Mouse (Mus musculus) CD8-positive naive resting alpha-beta T cell, adult 2 months (primary cell): ENCODE data around the gene Ell.

Experiments
- DNase-seq, 2 experiments: peaks; one replicate each; pipeline ENCODE4 v3.0.0; 2022; ENCODE audit warnings: low read depth in 2 of 2, low spot score in 2 of 2

Gene Ell

GRCm38 (mm10) chr8:70596775-70597416, 57.6 kb downstream of the Ell start:
- peak in 1 of 2 experiments; percentile 51 for DNase-seq

GRCm38 (mm10) chr8:70597417-70598272, 58.4 kb downstream of the Ell start:
- no peak for DNase-seq

GRCm38 (mm10) chr8:70598283-70598682, 59.0 kb downstream of the Ell start:
- no peak for DNase-seq

GRCm38 (mm10) chr8:70598722-70599121, 59.5 kb downstream of the Ell start:
- no peak for DNase-seq

GRCm38 (mm10) chr8:70599507-70600290, 60.4 kb downstream of the Ell start:
- DNase-seq = no peak

GRCm38 (mm10) chr8:70600473-70601270, 61.4 kb downstream of the Ell start:
- DNase-seq = no peak

GRCm38 (mm10) chr8:70601271-70601649, 62.0 kb downstream of the Ell start:
- DNase-seq = no peak

- no peak for DNase-seq
These were observed 63.0 kb downstream of the Ell start for GRCm38 (mm10) chr8:70602139-70602811.

GRCm38 (mm10) chr8:70604558-70604957, 65.3 kb downstream of the Ell start:
- no peak for DNase-seq

- no peak for DNase-seq
These were observed 66.9 kb downstream of the Ell start for GRCm38 (mm10) chr8:70605871-70606779.

GRCm38 (mm10) chr8:70606780-70607602, 67.7 kb downstream of the Ell start:
- DNase-seq = no peak

- no peak for DNase-seq
These were observed 68.3 kb downstream of the Ell start for GRCm38 (mm10) chr8:70607603-70607897.

GRCm38 (mm10) chr8:70607898-70608748, 68.9 kb downstream of the Ell start:
- peak in 1 of 2 experiments; percentile 33 for DNase-seq

- DNase-seq = no peak
These were observed 69.6 kb downstream of the Ell start, which contains the start of gene Ssbp4 for GRCm38 (mm10) chr8:70608749-70609367. Gene Ssbp4, minus strand, starts transcription at chr8:70608872.

- DNase-seq = peak; percentile 70 to 74
These were observed 70.2 kb downstream of the Ell start for GRCm38 (mm10) chr8:70609368-70609848.

- DNase-seq = peak; percentile 76 to 78
These were observed 70.9 kb downstream of the Ell start for GRCm38 (mm10) chr8:70609849-70610795.
